Mouse (Mus musculus) limb, embryonic 14.5 days (tissue): ENCODE data around the gene Ap3d1. TPM values are rescaled to one million over a fixed set of nuclear protein-coding genes. Genes with fewer than 3 reads are reported as not detected.

Experiments used
- ATAC-seq: fragments of 200-750 bp; cut with Nextera tagmentation; 2 replicates; pipeline ENCODE4 v1.8.0; 2017; ENCODE audit warnings: low read depth, moderate number of reproducible peaks, moderate TSS enrichment; ENCODE audit not compliant: low FRiP score
- DNase-seq: peaks from one replicate; pipeline ENCODE4 v3.0.0-alpha.2; 2015; ENCODE audit warnings: low spot score
- H3K27ac ChIP-seq: fragments of 300-500 bp; sonication (generic); replicated peaks from 2 replicates; pipeline ENCODE4 v1.5.1; 2014; ENCODE audit warnings: low read depth, mild to moderate bottlenecking, low read length, moderate library complexity, mixed read lengths
- H3K27me3 ChIP-seq: fragments of 300-500 bp; sonication (generic); 2 replicates; pipeline ENCODE4 v1.6.1; 2014; ENCODE audit warnings: low read length, mixed read lengths; ENCODE audit not compliant: control insufficient read depth, insufficient read depth
- H3K36me3 ChIP-seq: fragments of 300-500 bp; sonication (generic); 2 replicates; pipeline ENCODE4 v1.6.1; 2014; ENCODE audit warnings: mild to moderate bottlenecking, low read length, moderate library complexity, mixed read lengths; ENCODE audit not compliant: control insufficient read depth, insufficient read depth
- H3K4me1 ChIP-seq: fragments of 300-500 bp; sonication (generic); 2 replicates; pipeline ENCODE4 v1.6.1; 2014; ENCODE audit warnings: antibody characterized with exemption, low read length, mixed read lengths; ENCODE audit not compliant: control insufficient read depth, insufficient read depth
- H3K4me2 ChIP-seq: fragments of 300-500 bp; sonication (generic); replicated peaks from 2 replicates; pipeline ENCODE4 v1.6.1; 2014; ENCODE audit warnings: low read depth, mild to moderate bottlenecking, low read length, moderate library complexity; ENCODE audit not compliant: severe bottlenecking
- H3K4me3 ChIP-seq: fragments of 300-500 bp; sonication (generic); replicated peaks from 2 replicates; pipeline ENCODE4 v1.5.1; 2014; ENCODE audit warnings: low read length
- H3K9ac ChIP-seq: fragments of 300-500 bp; sonication (generic); 2 replicates; pipeline ENCODE4 v1.6.1; 2014; ENCODE audit warnings: mild to moderate bottlenecking, low read depth, low read length, moderate library complexity; ENCODE audit not compliant: severe bottlenecking
- H3K9me3 ChIP-seq: fragments of 300-500 bp; sonication (generic); 2 replicates; pipeline ENCODE4 v1.6.1; 2016; ENCODE audit warnings: low read length; ENCODE audit not compliant: control insufficient read depth
- POLR2A ChIP-seq: fragments of 200-500 bp; IDR thresholded peaks from 2 replicates; pipeline ENCODE4 v1.8.0; 2012; ENCODE audit warnings: inconsistent platforms, mild to moderate bottlenecking, moderate library complexity, borderline replicate concordance; ENCODE audit not compliant: insufficient read depth, insufficient read length; ENCODE audit errors: extremely low read depth
- WGBS: fragments of 180-500 bp; shearing (Covaris S2); extraction: QIAGEN DNeasy Blood & Tissue Kit; methylation state at CpG from one replicate; pipeline ENCODE4 v1.1.7; 2014; 5-methylcytosine and 5-hydroxymethylcytosine counted together
- polyA plus RNA-seq, 2 experiments: library from polyadenylated mRNA; depleted of rRNA in 1 of 2; stranded (reverse) in 1 of 2; unstranded in 1 of 2; fragments of >200 nt; fragmentation: Nextera tagmentation in 1 of 2; extraction: Ambion mirVana in 1 of 2; gene quantifications; 2 replicates each; pipeline versions ENCODE4 v1.2.1 to v1.2.3; 2012 to 2014

The Ap3d1 gene
- polyA plus RNA-seq, 2 experiments, result 75.1 to 123 TPM

DNA sequence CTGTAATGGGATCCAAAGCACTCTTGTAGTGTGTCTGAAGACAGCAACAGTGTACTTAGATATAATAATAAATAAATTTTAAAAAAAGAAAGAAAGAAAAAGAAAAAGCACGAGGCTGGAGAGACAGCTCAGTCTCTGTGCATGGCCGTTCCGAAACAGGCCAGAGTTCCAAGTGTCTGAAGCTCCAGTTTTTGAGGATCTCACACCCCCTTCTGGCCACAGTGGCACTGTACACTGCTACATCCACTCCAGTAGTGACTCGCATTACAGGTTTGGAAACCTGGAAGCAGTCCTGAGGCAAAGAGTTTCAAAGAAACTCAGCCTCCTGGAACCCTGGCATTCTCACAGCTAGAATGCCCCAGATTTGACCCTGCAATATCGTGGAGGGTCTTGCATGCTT, 54.2 kb downstream of the Ap3d1 start:
- DNase-seq, result peak; percentile 72
- Histone ChIP-seq H3K9ac (no peak overlapping the region), H3K4me3 (no peak overlapping the region), H3K36me3 (peaks cover 86% of the 10 kb centered on the region), H3K27ac (no peak overlapping the region), H3K9me3 (no peaks in the 10 kb centered on the region), H3K27me3 (no peaks in the 10 kb centered on the region), H3K4me2 (no peak overlapping the region), H3K4me1 (no peaks in the 10 kb centered on the region)
- peak; percentile 65; the same call in 1 of the 2 replicates for ATAC-seq
- 43% methylated on average over 5 of the region's 5 CpGs for WGBS
- TF ChIP-seq POLR2A, result no peak

DNA sequence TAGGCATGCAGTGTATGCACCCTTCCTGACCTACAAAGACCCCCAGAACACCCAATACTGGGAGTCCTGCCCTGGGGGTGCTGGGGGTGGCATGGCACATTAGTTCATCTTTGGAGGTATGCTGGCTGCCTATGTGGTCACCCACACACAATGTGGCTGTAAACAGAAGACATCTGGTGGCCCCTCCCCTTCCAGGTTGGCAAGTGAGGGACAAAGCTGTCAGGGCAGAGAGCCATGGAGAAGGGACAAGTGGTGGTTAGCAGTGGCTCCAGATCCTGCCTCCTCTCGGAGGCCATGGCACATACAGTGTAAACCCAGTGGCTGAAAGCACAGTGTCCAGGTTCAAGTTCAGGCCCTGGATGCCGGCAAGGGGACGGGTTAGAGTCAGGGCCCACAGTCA, 55.4 kb downstream of the Ap3d1 start:
- Histone ChIP-seq H3K36me3 (peaks cover 80% of the 10 kb centered on the region), H3K27ac (no peak overlapping the region), H3K4me2 (no peak overlapping the region), H3K4me3 (no peak overlapping the region), H3K27me3 (no peaks in the 10 kb centered on the region), H3K9ac (no peak overlapping the region), H3K9me3 (no peaks in the 10 kb centered on the region), H3K4me1 (no peaks in the 10 kb centered on the region)
- no peak for TF ChIP-seq POLR2A
- ATAC-seq (no peak), DNase-seq (no peak)
- 94% methylated on average over 3 of the region's 3 CpGs for WGBS

DNA sequence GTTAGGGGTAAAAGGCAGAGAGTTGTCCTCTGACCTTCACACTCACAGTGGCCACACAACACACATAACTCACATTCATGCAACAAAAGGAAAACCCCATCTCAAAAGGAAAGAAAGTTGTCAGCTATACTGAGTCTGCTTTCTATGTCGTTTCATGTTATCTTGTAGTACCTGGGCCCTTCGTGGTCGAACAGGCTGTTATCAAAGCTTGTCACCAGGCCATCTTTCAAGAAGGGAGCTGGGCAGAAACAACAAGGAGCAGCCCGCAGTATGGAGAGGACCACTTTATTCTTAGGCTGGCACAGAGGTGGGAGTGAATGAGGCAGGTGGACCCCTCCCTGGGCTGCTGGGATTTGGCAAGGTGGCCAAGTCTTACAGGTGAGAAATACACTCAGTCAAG, 57.1 kb downstream of the Ap3d1 start:
- H3K9me3 ChIP-seq, result no peaks in the 10 kb centered on the region
- H3K27ac ChIP-seq, result no peak overlapping the region
- H3K4me2 ChIP-seq, result no peak overlapping the region
- H3K4me1 ChIP-seq, result no peaks in the 10 kb centered on the region
- TF ChIP-seq POLR2A, result no peak
- DNase-seq, result no peak
- no peak for ATAC-seq
- H3K9ac ChIP-seq, result no peak overlapping the region
- no peaks in the 10 kb centered on the region for H3K27me3 ChIP-seq
- WGBS, result 91% methylated on average over 4 of the region's 4 CpGs
- H3K36me3 ChIP-seq, result peaks cover 64% of the 10 kb centered on the region
- H3K4me3 ChIP-seq, result no peak overlapping the region

DNA sequence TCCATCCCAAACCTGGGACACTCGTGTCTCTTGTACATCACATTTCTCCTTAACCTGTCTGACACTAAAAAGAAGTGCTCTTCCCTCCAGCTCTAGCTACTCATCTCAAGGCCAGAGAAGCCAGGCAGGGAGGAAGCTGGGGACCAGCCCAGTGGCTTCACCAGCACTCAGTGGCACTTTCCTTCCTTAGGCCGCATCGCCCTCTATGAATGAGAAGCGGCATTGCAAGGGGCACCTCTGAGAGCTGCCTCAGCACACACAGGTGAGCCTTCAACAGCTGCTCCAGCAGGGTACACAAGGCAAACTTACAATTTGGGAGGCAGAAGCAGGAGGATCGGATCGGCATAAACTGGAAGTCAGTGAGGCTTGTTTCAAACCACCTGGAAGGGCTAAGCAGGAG, 57.9 kb downstream of the Ap3d1 start:
- Histone ChIP-seq H3K4me2 (no peak overlapping the region), H3K4me1 (peaks cover 5% of the 10 kb centered on the region), H3K9me3 (no peaks in the 10 kb centered on the region), H3K27me3 (no peaks in the 10 kb centered on the region), H3K4me3 (no peak overlapping the region), H3K36me3 (peaks cover 56% of the 10 kb centered on the region), H3K9ac (no peak overlapping the region), H3K27ac (no peak overlapping the region)
- no peak for TF ChIP-seq POLR2A
- DNase-seq (no peak), ATAC-seq (no peak)
- 61% methylated on average over 6 of the region's 6 CpGs for WGBS

DNA sequence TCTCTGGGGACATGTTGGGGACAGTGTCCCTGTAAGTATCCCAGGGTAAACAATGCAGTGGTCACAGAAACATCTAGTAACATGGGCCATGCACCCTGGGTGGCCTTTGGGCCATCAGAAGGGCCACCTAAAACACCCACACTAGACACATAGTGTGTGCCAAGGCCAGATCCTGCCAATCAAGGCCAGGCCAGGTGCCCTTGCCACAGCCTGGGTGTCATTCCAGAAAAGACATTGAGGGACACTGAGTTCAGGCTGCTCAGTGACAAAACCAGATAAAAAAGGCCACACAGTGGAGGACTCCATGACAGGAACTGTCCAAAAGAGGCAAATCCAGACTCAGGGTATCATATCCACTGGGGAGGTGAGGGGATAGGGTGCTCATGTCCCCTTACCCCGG, 58.4 kb downstream of the Ap3d1 start:
- H3K4me2 ChIP-seq, result no peak overlapping the region
- H3K4me3 ChIP-seq, result no peak overlapping the region
- DNase-seq (no peak), ATAC-seq (no peak)
- no peaks in the 10 kb centered on the region for H3K27me3 ChIP-seq
- TF ChIP-seq POLR2A, result no peak
- H3K9me3 ChIP-seq, result no peaks in the 10 kb centered on the region
- H3K4me1 ChIP-seq, result peaks cover 11% of the 10 kb centered on the region
- no peak overlapping the region for H3K27ac ChIP-seq
- peaks cover 50% of the 10 kb centered on the region for H3K36me3 ChIP-seq
- no peak overlapping the region for H3K9ac ChIP-seq
- 89% methylated on average over 1 of the region's 1 CpGs for WGBS

DNA sequence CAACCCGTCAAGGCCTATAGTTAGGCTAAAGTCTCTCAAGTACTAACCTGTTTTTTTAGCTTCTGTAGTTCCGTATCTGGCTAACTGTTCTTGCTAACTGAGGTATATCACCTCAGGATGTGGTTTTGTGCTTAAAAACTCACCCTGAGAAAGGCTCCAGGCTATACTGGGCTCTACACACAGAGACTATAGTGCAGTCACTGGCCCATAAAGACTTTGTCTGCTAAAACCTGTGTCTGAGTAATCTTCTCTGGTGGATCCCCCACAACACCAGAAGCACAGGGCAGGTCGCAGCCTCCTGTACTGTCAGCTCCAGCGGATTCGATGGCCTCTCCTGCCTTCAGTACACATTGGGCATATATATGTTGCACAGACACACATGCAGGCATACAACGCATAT, 60.1 kb downstream of the Ap3d1 start:
- Histone ChIP-seq H3K36me3 (peaks cover 36% of the 10 kb centered on the region), H3K9me3 (no peaks in the 10 kb centered on the region), H3K27me3 (no peaks in the 10 kb centered on the region), H3K4me3 (no peak overlapping the region), H3K9ac (no peak overlapping the region), H3K4me1 (peaks cover 27% of the 10 kb centered on the region), H3K4me2 (no peak overlapping the region), H3K27ac (no peak overlapping the region)
- no peak for TF ChIP-seq POLR2A
- WGBS, result 91% methylated on average over 6 of the region's 6 CpGs
- DNase-seq (no peak), ATAC-seq (no peak)
